Mouse (Mus musculus): Measurements from ENCODE around the gene Hydin. TPM values are rescaled to one million over a fixed set of nuclear protein-coding genes. Genes with fewer than 3 reads are reported as not detected.

Gene Hydin
- polyA plus RNA-seq, 1 experiment: 0.70 TPM

DNA sequence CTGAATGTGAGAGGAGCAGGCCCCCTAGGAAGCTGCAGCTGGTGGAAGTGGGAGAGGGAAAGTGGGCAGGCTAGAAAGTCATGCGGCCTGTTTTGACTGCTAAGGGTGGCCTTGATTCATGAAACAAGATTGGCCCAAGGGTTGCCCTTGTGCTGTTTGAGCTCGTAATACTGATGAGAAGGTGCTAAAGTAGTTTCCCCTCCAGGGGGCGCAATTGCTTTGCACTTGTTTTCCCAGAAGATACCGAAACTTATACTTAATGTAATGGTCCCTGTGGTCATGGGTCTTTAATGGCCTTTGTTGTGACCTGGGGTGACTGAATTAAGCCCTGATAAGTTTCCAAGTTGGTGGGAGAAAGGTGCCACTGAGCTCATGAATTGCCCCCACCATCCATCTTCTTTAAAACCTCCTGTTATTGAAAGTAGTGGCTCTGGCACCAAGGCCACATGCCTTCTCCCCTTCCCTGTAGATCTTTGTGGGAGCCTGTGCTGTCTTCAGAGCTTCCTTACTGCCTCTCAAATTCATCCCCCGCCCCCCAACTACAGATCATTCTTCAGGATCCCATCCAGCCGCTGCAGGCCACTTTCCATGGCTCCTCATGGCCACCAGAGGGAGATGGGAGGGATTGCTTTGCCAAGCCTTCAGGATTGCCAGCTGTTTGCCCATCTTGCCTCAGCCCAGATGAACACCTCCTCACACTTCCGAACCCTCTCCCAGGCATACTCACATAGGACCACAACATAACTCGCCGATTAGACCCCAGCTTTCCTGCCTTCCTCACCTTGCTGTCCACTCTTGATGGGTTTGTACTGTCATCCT lies 362.7 kb downstream of the Hydin start:
- no peaks in the 10 kb centered on the region for H3K27me3 ChIP-seq (ENCODE audit: control insufficient read depth, insufficient read depth, low read length)
- H3K27ac ChIP-seq (ENCODE audit: insufficient read depth, low read length): no peak overlapping the region
- H3K4me1 ChIP-seq (ENCODE audit: control insufficient read depth, insufficient read depth, low read length): peaks cover 15% of the 10 kb centered on the region
- WGBS: 58% methylated on average over 9 of the region's 9 CpGs
- no peak overlapping the region for H3K4me3 ChIP-seq (replicated peaks; ENCODE audit: insufficient read depth, low read depth, low read length)
- DNase-seq: peak; percentile 62 to 71
- TF ChIP-seq CTCF (IDR thresholded peaks at IDR 0.05; ENCODE audit: borderline replicate concordance, insufficient read depth, low read depth, low read length): peak; percentile 47; the same call in 1 of the 2 replicates
- no peak for TF ChIP-seq POLR2A (IDR thresholded peaks at IDR 0.05; ENCODE audit: borderline replicate concordance, insufficient read depth, low read length)

DNA sequence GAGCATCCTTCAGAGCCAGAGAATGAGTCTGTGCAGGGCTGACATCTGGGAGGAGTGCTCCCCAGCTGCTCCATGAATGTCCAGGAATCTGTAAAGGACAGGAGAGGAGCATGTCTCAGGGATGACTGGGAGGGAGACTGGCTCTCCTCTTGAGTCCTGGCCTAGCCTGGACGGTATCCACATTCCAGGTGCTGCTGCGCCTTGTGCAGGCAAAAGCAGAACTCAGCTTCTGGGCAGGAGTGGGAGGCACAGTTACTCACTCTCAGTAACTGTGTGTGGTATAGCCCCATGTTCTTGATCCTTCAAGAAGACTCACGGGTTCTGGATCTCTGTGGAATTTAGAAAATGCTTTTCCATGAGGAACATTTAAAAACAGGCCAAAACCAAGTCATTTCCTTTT lies 363.3 kb downstream of the Hydin start:
- H3K4me1 ChIP-seq (ENCODE audit: control insufficient read depth, insufficient read depth, low read length): peaks cover 15% of the 10 kb centered on the region
- TF ChIP-seq POLR2A (IDR thresholded peaks at IDR 0.05; ENCODE audit: borderline replicate concordance, insufficient read depth, low read length) (no peak), CTCF (IDR thresholded peaks at IDR 0.05; ENCODE audit: borderline replicate concordance, insufficient read depth, low read depth, low read length) (no peak)
- 81% methylated on average over 3 of the region's 3 CpGs for WGBS
- H3K27ac ChIP-seq (ENCODE audit: insufficient read depth, low read length): 0 out of 2 replicates have a peak overlapping the region, but pooled peaks have one; percentile 62
- DNase-seq: no peak
- no peaks in the 10 kb centered on the region for H3K27me3 ChIP-seq (ENCODE audit: control insufficient read depth, insufficient read depth, low read length)
- no peak overlapping the region for H3K4me3 ChIP-seq (replicated peaks; ENCODE audit: insufficient read depth, low read depth, low read length)

DNA sequence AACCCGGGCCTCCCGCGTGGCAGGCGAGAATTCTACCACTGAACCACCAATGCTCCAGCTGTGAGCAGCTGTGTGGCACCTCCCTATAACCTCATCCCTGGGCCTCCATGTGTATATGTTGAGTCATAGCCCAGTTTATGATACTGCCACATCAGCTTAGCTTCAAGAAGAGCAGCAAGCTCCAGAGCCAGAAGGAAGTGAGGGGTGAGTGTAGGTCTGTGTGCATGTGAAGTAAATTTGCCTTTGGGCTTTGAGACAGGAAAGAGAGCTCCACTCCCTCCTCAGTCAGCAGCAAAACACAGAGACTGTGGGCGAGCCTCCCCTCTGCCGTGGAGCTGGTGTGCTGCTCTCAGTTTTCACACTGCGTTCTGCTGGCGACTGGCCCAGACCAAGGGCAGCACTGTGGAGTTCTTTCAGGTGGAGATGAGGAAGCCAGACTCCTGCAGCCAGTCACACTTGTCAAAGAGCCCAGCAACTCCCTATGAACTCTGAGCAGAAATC lies 363.8 kb downstream of the Hydin start:
- no peak overlapping the region for H3K4me3 ChIP-seq (replicated peaks; ENCODE audit: insufficient read depth, low read depth, low read length)
- peaks cover 15% of the 10 kb centered on the region for H3K4me1 ChIP-seq (ENCODE audit: control insufficient read depth, insufficient read depth, low read length)
- WGBS: 46% methylated on average over 8 of the region's 8 CpGs
- TF ChIP-seq POLR2A (IDR thresholded peaks at IDR 0.05; ENCODE audit: borderline replicate concordance, insufficient read depth, low read length): no peak
- TF ChIP-seq CTCF (IDR thresholded peaks at IDR 0.05; ENCODE audit: borderline replicate concordance, insufficient read depth, low read depth, low read length): no peak
- peak overlapping the region; percentile 4; the same call in 1 of the 2 replicates for H3K27ac ChIP-seq (ENCODE audit: insufficient read depth, low read length)
- H3K27me3 ChIP-seq (ENCODE audit: control insufficient read depth, insufficient read depth, low read length): no peaks in the 10 kb centered on the region
- peak; percentile 81 to 86 for DNase-seq

DNA sequence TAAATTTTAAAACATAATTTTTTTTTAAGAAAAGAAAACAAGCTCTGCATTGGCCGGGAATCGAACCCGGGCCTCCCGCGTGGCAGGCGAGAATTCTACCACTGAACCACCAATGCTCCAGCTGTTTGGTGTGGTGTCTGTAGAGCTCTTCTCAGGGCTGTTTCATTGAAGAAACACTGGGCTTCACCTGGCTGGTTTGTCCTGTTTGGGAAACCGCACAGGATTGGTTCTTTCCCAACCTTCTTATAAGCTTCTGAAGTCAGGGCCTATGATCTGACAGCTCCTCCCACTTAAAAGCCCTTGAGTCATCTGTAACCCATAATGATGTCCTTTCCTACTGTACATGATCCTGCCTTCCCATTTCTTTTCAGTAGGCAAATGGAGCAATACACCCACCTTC lies 364.4 kb downstream of the Hydin start:
- no peak overlapping the region for H3K4me3 ChIP-seq (replicated peaks; ENCODE audit: insufficient read depth, low read depth, low read length)
- DNase-seq: no peak
- peak overlapping the region; percentile 52; the same call in 1 of the 2 replicates for H3K27ac ChIP-seq (ENCODE audit: insufficient read depth, low read length)
- H3K4me1 ChIP-seq (ENCODE audit: control insufficient read depth, insufficient read depth, low read length): peaks cover 15% of the 10 kb centered on the region
- 95% methylated on average over 7 of the region's 7 CpGs for WGBS
- no peak for TF ChIP-seq CTCF (IDR thresholded peaks at IDR 0.05; ENCODE audit: borderline replicate concordance, insufficient read depth, low read depth, low read length)
- no peak for TF ChIP-seq POLR2A (IDR thresholded peaks at IDR 0.05; ENCODE audit: borderline replicate concordance, insufficient read depth, low read length)
- H3K27me3 ChIP-seq (ENCODE audit: control insufficient read depth, insufficient read depth, low read length): no peaks in the 10 kb centered on the region

DNA sequence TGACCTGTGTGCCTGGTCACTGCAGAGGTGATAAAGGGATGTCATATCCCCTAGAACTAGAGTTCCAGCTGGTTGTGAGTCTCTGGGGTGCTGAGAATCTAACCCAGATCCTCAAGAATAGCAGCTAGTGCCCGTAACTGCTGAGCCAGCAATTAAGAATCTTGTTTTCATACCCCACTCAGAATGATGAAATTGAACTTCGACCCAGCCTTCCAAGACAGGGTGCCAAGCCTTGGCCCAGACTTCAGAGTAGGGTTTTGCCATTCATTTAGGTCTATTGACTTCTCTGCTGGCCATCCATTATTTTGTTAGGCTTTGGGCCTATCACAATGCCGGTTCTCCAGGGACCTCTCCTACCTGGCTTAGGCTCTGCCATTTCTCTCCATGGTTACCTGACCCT lies 367.0 kb downstream of the Hydin start:
- peaks cover 15% of the 10 kb centered on the region for H3K4me1 ChIP-seq (ENCODE audit: control insufficient read depth, insufficient read depth, low read length)
- WGBS: 98% methylated on average over 3 of the region's 3 CpGs
- H3K4me3 ChIP-seq (replicated peaks; ENCODE audit: insufficient read depth, low read depth, low read length): no peak overlapping the region
- H3K27ac ChIP-seq (ENCODE audit: insufficient read depth, low read length): no peak overlapping the region
- no peaks in the 10 kb centered on the region for H3K27me3 ChIP-seq (ENCODE audit: control insufficient read depth, insufficient read depth, low read length)
- no peak for DNase-seq
- no peak for TF ChIP-seq POLR2A (IDR thresholded peaks at IDR 0.05; ENCODE audit: borderline replicate concordance, insufficient read depth, low read length)

DNA sequence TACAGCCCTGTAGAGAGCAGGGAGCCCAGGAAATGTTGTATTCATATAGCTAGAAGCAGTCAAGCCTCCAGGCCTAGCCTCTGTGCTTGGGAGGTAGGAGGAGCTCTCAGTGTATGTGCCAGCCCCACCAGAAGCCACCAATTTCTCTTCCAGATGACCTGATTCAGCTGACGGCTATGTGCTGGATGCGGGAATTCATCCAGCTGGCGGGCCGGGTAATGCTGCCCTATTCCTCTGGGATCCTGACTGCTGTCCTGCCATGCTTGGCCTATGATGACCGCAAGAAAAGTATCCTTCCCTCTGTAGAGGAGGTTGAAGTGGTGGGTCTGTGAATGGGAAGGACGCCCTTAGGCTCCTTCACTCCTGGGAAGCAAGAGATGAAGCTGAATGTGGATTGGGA lies 369.4 kb downstream of the Hydin start:
- H3K4me1 ChIP-seq (ENCODE audit: control insufficient read depth, insufficient read depth, low read length): no peaks in the 10 kb centered on the region
- no peak for TF ChIP-seq CTCF (IDR thresholded peaks at IDR 0.05; ENCODE audit: borderline replicate concordance, insufficient read depth, low read depth, low read length)
- no peak for TF ChIP-seq POLR2A (IDR thresholded peaks at IDR 0.05; ENCODE audit: borderline replicate concordance, insufficient read depth, low read length)
- H3K27ac ChIP-seq (ENCODE audit: insufficient read depth, low read length): no peak overlapping the region
- no peaks in the 10 kb centered on the region for H3K27me3 ChIP-seq (ENCODE audit: control insufficient read depth, insufficient read depth, low read length)
- peak in 1 of 2 experiments; percentile 7 for DNase-seq
- WGBS: 56% methylated on average over 6 of the region's 6 CpGs
- no peak overlapping the region for H3K4me3 ChIP-seq (replicated peaks; ENCODE audit: insufficient read depth, low read depth, low read length)

DNA sequence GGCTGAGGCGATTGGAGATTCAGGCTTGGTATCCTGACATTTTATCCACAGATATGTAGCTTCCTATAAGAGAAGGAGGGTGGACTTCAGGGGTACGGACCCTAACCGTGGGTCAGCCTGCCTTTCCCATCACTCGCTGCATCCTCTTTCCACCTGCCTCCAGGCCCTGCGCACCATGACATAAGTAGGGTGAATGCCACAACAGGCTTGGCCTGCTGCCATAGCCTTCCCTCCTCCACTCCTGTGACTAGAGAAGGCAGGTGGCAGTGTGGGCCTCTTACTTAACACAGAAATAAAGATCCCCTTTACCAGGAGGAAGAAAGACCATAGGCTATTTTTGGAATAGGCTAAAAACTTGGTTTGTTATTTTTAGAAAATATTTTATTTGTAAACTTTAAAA lies 375.6 kb downstream of the Hydin start:
- peak; percentile 72 to 80 for DNase-seq
- Histone ChIP-seq H3K27ac (ENCODE audit: insufficient read depth, low read length) (0 out of 2 replicates have a peak overlapping the region, but pooled peaks have one; percentile 39), H3K4me3 (replicated peaks; ENCODE audit: insufficient read depth, low read depth, low read length) (no peak overlapping the region), H3K27me3 (ENCODE audit: control insufficient read depth, insufficient read depth, low read length) (no peaks in the 10 kb centered on the region), H3K4me1 (ENCODE audit: control insufficient read depth, insufficient read depth, low read length) (peaks cover 17% of the 10 kb centered on the region)
- 18% methylated on average over 5 of the region's 5 CpGs for WGBS
- no peak for TF ChIP-seq POLR2A (IDR thresholded peaks at IDR 0.05; ENCODE audit: borderline replicate concordance, insufficient read depth, low read length)
- no peak for TF ChIP-seq CTCF (IDR thresholded peaks at IDR 0.05; ENCODE audit: borderline replicate concordance, insufficient read depth, low read depth, low read length)

DNA sequence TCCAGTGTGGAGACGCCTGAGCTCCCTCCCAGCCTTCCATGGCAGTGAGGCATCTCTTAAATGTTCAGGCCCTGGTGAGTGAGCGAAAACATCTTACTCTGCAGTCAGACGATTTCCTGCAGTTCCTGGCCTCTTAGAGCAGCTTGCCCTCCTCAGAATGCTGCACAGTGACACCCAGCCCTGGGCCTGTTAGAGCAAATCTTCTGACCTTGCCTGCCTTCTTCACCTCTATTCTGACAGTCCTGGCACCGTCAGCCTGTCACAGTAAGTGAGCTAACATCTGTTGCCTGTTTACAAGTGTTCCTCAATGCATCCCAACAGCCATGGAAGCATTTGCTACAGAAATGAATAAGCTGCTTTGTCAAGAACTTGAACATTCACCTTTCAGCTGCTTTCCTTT lies 376.4 kb downstream of the Hydin start:
- WGBS: 56% methylated on average over 4 of the region's 4 CpGs

More for the DNA sequence above, 376.4 kb downstream of the Hydin start:
- no peak for DNase-seq
- Histone ChIP-seq H3K4me1 (ENCODE audit: control insufficient read depth, insufficient read depth, low read length) (peaks cover 17% of the 10 kb centered on the region), H3K27me3 (ENCODE audit: control insufficient read depth, insufficient read depth, low read length) (no peaks in the 10 kb centered on the region), H3K4me3 (replicated peaks; ENCODE audit: insufficient read depth, low read depth, low read length) (no peak overlapping the region), H3K27ac (ENCODE audit: insufficient read depth, low read length) (no peak overlapping the region)
- no peak for TF ChIP-seq POLR2A (IDR thresholded peaks at IDR 0.05; ENCODE audit: borderline replicate concordance, insufficient read depth, low read length)
- TF ChIP-seq CTCF (IDR thresholded peaks at IDR 0.05; ENCODE audit: borderline replicate concordance, insufficient read depth, low read depth, low read length): no peak
